Mouse (Mus musculus): Measurements from ENCODE around the gene Prame. TPM values are rescaled to one million over a fixed set of nuclear protein-coding genes. Genes with fewer than 3 reads are reported as not detected.

Prame gene
- polyA plus RNA-seq, 1 experiment from 2014 or later: not detected

Other genes starting within 250 kb of the Prame start
- gene Gm7903, start 193.9 kb downstream of the Prame start, polyA plus RNA-seq (2016; fragmentation: Nextera tagmentation; extraction: Ambion mirVana): not detected in 2 replicates
- not detected in 2 replicates for gene AV320801, start 133.1 kb downstream of the Prame start, polyA plus RNA-seq (2016; fragmentation: Nextera tagmentation; extraction: Ambion mirVana)
- not detected in 2 replicates for gene Nxf7, start 28.9 kb downstream of the Prame start, polyA plus RNA-seq (2016; fragmentation: Nextera tagmentation; extraction: Ambion mirVana)
- not detected in 2 replicates for gene Tcp11x2, start 66.1 kb upstream of the Prame start, polyA plus RNA-seq (2016; fragmentation: Nextera tagmentation; extraction: Ambion mirVana)
- not detected in 2 replicates for gene Tmsb15a, start 97.6 kb upstream of the Prame start, polyA plus RNA-seq (2016; fragmentation: Nextera tagmentation; extraction: Ambion mirVana)
- 11.6 and 15.6 TPM in 2 replicates for gene Armcx5, start 115.0 kb upstream of the Prame start, polyA plus RNA-seq (2016; fragmentation: Nextera tagmentation; extraction: Ambion mirVana)
- gene Gprasp1, start 115.0 kb upstream of the Prame start, polyA plus RNA-seq (2016; fragmentation: Nextera tagmentation; extraction: Ambion mirVana): 123 and 132 TPM in 2 replicates
- gene Bhlhb9, start 169.9 kb upstream of the Prame start, polyA plus RNA-seq (2016; fragmentation: Nextera tagmentation; extraction: Ambion mirVana): 90.7 and 92.7 TPM in 2 replicates
- 93.9 and 97.4 TPM in 2 replicates for gene Gprasp2, start 211.3 kb upstream of the Prame start, polyA plus RNA-seq (2016; fragmentation: Nextera tagmentation; extraction: Ambion mirVana)